In genomic region chr12:10062006-10062514, GRCm38 (mm10) we compare ENCODE assay signal across 27 mouse cellular contexts.
DNase-seq lines count a peak whose midpoint lies in the region; ATAC-seq and TF ChIP-seq lines count a peak whose summit lies in the region.
"Had no signal": no experiment of that assay in that cellular context is flagged by ENCODE, and none has a peak within 500 bp of the region (broad histone marks: within the 10 kb centered on the region; RNA-seq: fewer than 3 reads in every experiment).

No protein-coding gene starts in this region.

- ATAC-seq in kidney, embryonic 15.5 days (replicated peaks; ENCODE audit: low FRiP score) = peak; percentile 56
- no peak for ATAC-seq in embryonic facial prominence, embryonic 11.5 days (replicated peaks; ENCODE audit: insufficient number of reproducible peaks, low FRiP score, low TSS enrichment, low read depth)
- peak; percentile 44; the same call in 1 of the 2 replicates for ATAC-seq in limb, embryonic 13.5 days (ENCODE audit: low FRiP score, low read depth)
- ATAC-seq in CD4-positive, CD25-positive, alpha-beta regulatory T cell, adult 4 months = no peak
- no peak for ATAC-seq in midbrain, postnatal 0 days (ENCODE audit: low FRiP score)
- ATAC-seq: hindbrain, postnatal 0 days; intestine, postnatal 0 days had no signal

- no peak for TF ChIP-seq CTCF in midbrain, postnatal 0 days (IDR thresholded peaks at IDR 0.05)

- H3K4me3 ChIP-seq in kidney, embryonic 15.5 days (replicated peaks) = no peak overlapping the region
- no peak overlapping the region for H3K4me3 ChIP-seq in embryonic facial prominence, embryonic 11.5 days (ENCODE audit: low read depth, low read length)
- no peak overlapping the region for H3K4me3 ChIP-seq in limb, embryonic 13.5 days
- no peak overlapping the region for H3K4me3 ChIP-seq in midbrain, postnatal 0 days (ENCODE audit: low read depth, low read length)
- H3K4me3 ChIP-seq: embryonic facial prominence, embryonic 12.5 days; erythroblast, embryonic 14.5 days; forebrain, embryonic 12.5 days; gastrocnemius, adult 2 months; limb, embryonic 12.5 days; megakaryocyte, embryonic 14.5 days; neural tube, embryonic 13.5 days had no signal

- H3K27ac ChIP-seq in kidney, embryonic 15.5 days = no peak overlapping the region
- H3K27ac ChIP-seq in embryonic facial prominence, embryonic 11.5 days (replicated peaks; ENCODE audit: low read depth, low read length) = no peak overlapping the region
- no peak overlapping the region for H3K27ac ChIP-seq in limb, embryonic 13.5 days
- no peak overlapping the region for H3K27ac ChIP-seq in midbrain, postnatal 0 days (ENCODE audit: low read depth, low read length)
- H3K27ac ChIP-seq: embryonic facial prominence, embryonic 12.5 days; forebrain, embryonic 12.5 days; gastrocnemius, adult 2 months; hindbrain, postnatal 0 days; limb, embryonic 12.5 days; liver, embryonic 14.5 days; neural tube, embryonic 13.5 days; stomach, postnatal 0 days had no signal

- no peaks in the 10 kb centered on the region for H3K9me3 ChIP-seq in kidney, embryonic 15.5 days (replicated peaks)
- no peaks in the 10 kb centered on the region for H3K9me3 ChIP-seq in embryonic facial prominence, embryonic 11.5 days (replicated peaks; ENCODE audit: control insufficient read depth, low read length)
- H3K9me3 ChIP-seq in limb, embryonic 13.5 days = no peaks in the 10 kb centered on the region
- no peaks in the 10 kb centered on the region for H3K9me3 ChIP-seq in midbrain, postnatal 0 days (ENCODE audit: low read length)
- H3K9me3 ChIP-seq: embryonic facial prominence, embryonic 12.5 days; forebrain, embryonic 12.5 days; limb, embryonic 12.5 days; megakaryocyte, embryonic 14.5 days; neural tube, embryonic 13.5 days had no signal

- no peaks in the 10 kb centered on the region for H3K36me3 ChIP-seq in kidney, embryonic 15.5 days
- no peaks in the 10 kb centered on the region for H3K36me3 ChIP-seq in embryonic facial prominence, embryonic 11.5 days (replicated peaks; ENCODE audit: control insufficient read depth, insufficient read depth, low read depth, low read length)
- H3K36me3 ChIP-seq in limb, embryonic 13.5 days = no peaks in the 10 kb centered on the region
- H3K36me3 ChIP-seq in midbrain, postnatal 0 days (ENCODE audit: insufficient read depth, low read length) = no peaks in the 10 kb centered on the region
- H3K36me3 ChIP-seq: embryonic facial prominence, embryonic 12.5 days; forebrain, embryonic 12.5 days; limb, embryonic 12.5 days; neural tube, embryonic 13.5 days had no signal

- no peaks in the 10 kb centered on the region for H3K27me3 ChIP-seq in kidney, embryonic 15.5 days
- H3K27me3 ChIP-seq in embryonic facial prominence, embryonic 11.5 days (ENCODE audit: control insufficient read depth, insufficient read depth, low read length) = no peaks in the 10 kb centered on the region
- no peaks in the 10 kb centered on the region for H3K27me3 ChIP-seq in limb, embryonic 13.5 days
- H3K27me3 ChIP-seq in midbrain, postnatal 0 days (ENCODE audit: insufficient read depth, low read length) = no peaks in the 10 kb centered on the region
- H3K27me3 ChIP-seq: embryonic facial prominence, embryonic 12.5 days; forebrain, embryonic 12.5 days; limb, embryonic 12.5 days; megakaryocyte, embryonic 14.5 days; neural tube, embryonic 13.5 days had no signal

- H3K9ac ChIP-seq in kidney, embryonic 15.5 days = no peak overlapping the region
- H3K9ac ChIP-seq in embryonic facial prominence, embryonic 11.5 days (replicated peaks; ENCODE audit: low read length) = no peak overlapping the region
- H3K9ac ChIP-seq in limb, embryonic 13.5 days = no peak overlapping the region
- H3K9ac ChIP-seq in midbrain, postnatal 0 days (replicated peaks; ENCODE audit: low read length, poor library complexity, severe bottlenecking) = no peak overlapping the region
- H3K9ac ChIP-seq: embryonic facial prominence, embryonic 12.5 days; forebrain, embryonic 12.5 days; limb, embryonic 12.5 days; liver, embryonic 14.5 days; lung, embryonic 14.5 days; neural tube, embryonic 13.5 days had no signal

- DNase-seq in kidney, postnatal 25 days = no peak
- DNase-seq in embryo, embryonic 10.5 days (ENCODE audit: low spot score) = peak; percentile 82
- peak; percentile 81 for DNase-seq in embryonic facial prominence, embryonic 11.5 days (ENCODE audit: low spot score)
- DNase-seq in thymus, postnatal 0 days (ENCODE audit: low spot score) = no peak
- DNase-seq in midbrain, postnatal 0 days (ENCODE audit: low spot score) = no peak
- DNase-seq: adrenal gland, postnatal 10 days; cerebellum, adult 18-20 months; cerebellum, postnatal 14 days; gastrocnemius, adult 2 months; lung, embryonic 14.5 days; midbrain, embryonic 14.5 days; right cerebral cortex, postnatal 4 days; thymus, adult 2 months had no signal

- peaks cover 7% of the 10 kb centered on the region; the same call in 1 of the 2 replicates for H3K4me1 ChIP-seq in kidney, embryonic 15.5 days
- no peaks in the 10 kb centered on the region for H3K4me1 ChIP-seq in embryonic facial prominence, embryonic 11.5 days (ENCODE audit: control insufficient read depth, insufficient read depth, low read length)
- peaks cover 8% of the 10 kb centered on the region; the same call in 1 of the 2 replicates for H3K4me1 ChIP-seq in limb, embryonic 13.5 days
- H3K4me1 ChIP-seq in midbrain, postnatal 0 days (ENCODE audit: insufficient read depth, low read length) = no peaks in the 10 kb centered on the region
- H3K4me1 ChIP-seq: forebrain, embryonic 12.5 days; megakaryocyte, embryonic 14.5 days; neural tube, embryonic 13.5 days had no signal

- WGBS in kidney, embryonic 15.5 days = 16% methylated on average over 1 of the region's 1 CpGs
- WGBS in embryonic facial prominence, embryonic 11.5 days = 10% methylated on average over 1 of the region's 1 CpGs
- WGBS in limb, embryonic 13.5 days = 12% methylated on average over 1 of the region's 1 CpGs
- 58% methylated on average over 1 of the region's 1 CpGs for WGBS in midbrain, postnatal 0 days

- H3K4me2 ChIP-seq in kidney, embryonic 15.5 days = no peak overlapping the region
- H3K4me2 ChIP-seq in embryonic facial prominence, embryonic 11.5 days (ENCODE audit: low read depth, low read length) = no peak overlapping the region
- no peak overlapping the region for H3K4me2 ChIP-seq in limb, embryonic 13.5 days (replicated peaks)
- H3K4me2 ChIP-seq in midbrain, postnatal 0 days (ENCODE audit: low read depth, low read length, poor library complexity, severe bottlenecking) = no peak overlapping the region
- H3K4me2 ChIP-seq: embryonic facial prominence, embryonic 12.5 days; forebrain, embryonic 12.5 days; heart, embryonic 11.5 days; limb, embryonic 12.5 days; lung, embryonic 14.5 days; neural tube, embryonic 13.5 days had no signal

Comparison
In these comparisons a context has a peak if more than half of its experiments do, and no peak if none do; other contexts are left out.
1. ATAC-seq: peak in kidney, embryonic 15.5 days (single experiment) and limb, embryonic 13.5 days (single experiment); none in embryonic facial prominence, embryonic 11.5 days (single experiment), CD4-positive, CD25-positive, alpha-beta regulatory T cell, adult 4 months (single experiment) and midbrain, postnatal 0 days (single experiment).
2. DNase-seq: peak in embryo, embryonic 10.5 days (single experiment) and embryonic facial prominence, embryonic 11.5 days (single experiment); none in kidney, postnatal 25 days (0 of 2), thymus, postnatal 0 days (single experiment) and midbrain, postnatal 0 days (single experiment).